Mouse (Mus musculus): Measurements from ENCODE around the gene Frmd5. TPM values are rescaled to one million over a fixed set of nuclear protein-coding genes. Genes with fewer than 3 reads are reported as not detected.

Gene Frmd5
- total RNA-seq, 2 experiments from 2014 or later: not detected

GRCm38 (mm10) chr2:121695436-121695835 is 111.5 kb downstream of the Frmd5 start:
- ATAC-seq (replicated peaks; ENCODE audit: poor library complexity): peak; percentile 57; the same call in 1 of the 2 replicates

GRCm38 (mm10) chr2:121688107-121688506 is 118.8 kb downstream of the Frmd5 start:
- ATAC-seq (replicated peaks; ENCODE audit: poor library complexity): no peak

GRCm38 (mm10) chr2:121683606-121684005 is 123.3 kb downstream of the Frmd5 start:
- ATAC-seq (replicated peaks; ENCODE audit: poor library complexity): no peak

DNA sequence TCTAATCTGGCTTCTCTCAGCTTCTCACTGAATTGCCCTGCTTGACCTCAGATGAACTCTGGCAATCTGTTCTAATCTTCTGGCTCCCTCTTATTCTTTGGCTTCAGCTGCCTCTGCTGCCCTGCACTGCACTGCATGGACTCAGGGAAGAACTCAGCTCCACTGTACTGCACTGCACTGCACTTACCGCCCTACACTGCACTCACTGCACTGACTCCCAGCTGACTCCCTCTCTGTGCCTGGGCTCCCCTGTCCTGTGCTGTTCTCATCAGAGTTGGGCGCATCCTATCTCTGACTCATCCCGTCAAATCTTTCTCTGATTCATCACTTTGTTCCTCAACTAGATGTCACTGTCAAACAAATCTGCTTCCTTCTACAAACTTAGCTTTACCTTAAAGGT is 124.5 kb downstream of the Frmd5 start:
- ATAC-seq (replicated peaks; ENCODE audit: poor library complexity): no peak

- peak; percentile 50; the same call in 1 of the 2 replicates for ATAC-seq (replicated peaks; ENCODE audit: poor library complexity)
Observed at GRCm38 (mm10) chr2:121679711-121680110, 127.2 kb downstream of the Frmd5 start.

DNA sequence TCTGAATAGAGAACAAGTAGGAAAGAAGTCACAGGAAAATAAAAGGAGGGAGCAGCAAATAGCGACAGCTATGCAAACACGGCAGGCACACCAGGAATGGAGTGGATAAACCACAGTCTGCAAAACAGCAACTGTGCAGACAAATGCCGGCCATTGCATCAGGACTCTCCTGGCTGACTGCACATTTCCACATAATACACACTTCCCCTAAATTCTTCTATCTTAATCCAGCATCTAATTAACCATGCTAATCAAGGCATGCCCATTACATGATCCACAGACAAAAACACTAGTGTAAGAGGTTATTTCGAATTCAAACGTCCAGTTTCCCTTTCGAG is 129.3 kb downstream of the Frmd5 start:
- ATAC-seq (replicated peaks; ENCODE audit: poor library complexity): 0 out of 2 replicates have a peak, but pooled peaks have one; percentile 11

DNA sequence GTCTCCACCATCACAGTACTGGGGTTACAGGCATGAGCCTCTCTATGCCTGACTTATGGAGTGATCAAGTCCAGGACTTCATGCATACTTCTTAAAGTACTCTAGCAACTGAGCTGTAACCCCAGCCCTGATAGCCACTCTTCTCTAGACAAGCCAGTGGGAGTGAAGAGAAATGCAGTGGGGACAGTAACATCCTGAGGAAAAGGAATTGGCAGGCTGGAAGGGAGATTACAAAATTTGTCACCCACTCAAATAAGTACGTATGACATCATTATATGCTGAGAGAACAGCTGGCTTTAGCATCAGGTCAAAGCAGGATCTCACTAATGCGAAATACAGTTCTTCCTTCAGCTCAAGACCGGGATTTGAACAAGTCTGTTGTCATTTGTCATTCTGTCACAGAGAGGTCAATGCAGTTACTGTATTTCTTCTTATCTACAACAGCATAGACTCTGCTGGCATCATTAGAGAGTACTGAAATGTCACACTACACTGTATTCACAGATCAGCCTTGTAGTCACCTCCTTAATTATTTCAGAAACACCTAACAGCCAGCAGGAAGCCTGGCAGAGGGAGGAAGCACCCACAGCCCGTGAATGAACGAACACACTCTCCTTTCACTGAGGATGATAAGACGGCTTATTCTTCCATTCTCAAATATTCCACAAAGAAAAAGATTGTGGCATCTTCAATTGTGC is 129.8 kb downstream of the Frmd5 start:
- ATAC-seq (replicated peaks; ENCODE audit: poor library complexity): no peak

GRCm38 (mm10) chr2:121675895-121676294 is 131.0 kb downstream of the Frmd5 start:
- no peak for ATAC-seq (replicated peaks; ENCODE audit: poor library complexity)

GRCm38 (mm10) chr2:121675136-121675535 is 131.8 kb downstream of the Frmd5 start:
- no peak for ATAC-seq (replicated peaks; ENCODE audit: poor library complexity)

- no peak for ATAC-seq (replicated peaks; ENCODE audit: poor library complexity)
Observed at GRCm38 (mm10) chr2:121674211-121674610, 132.7 kb downstream of the Frmd5 start.

DNA sequence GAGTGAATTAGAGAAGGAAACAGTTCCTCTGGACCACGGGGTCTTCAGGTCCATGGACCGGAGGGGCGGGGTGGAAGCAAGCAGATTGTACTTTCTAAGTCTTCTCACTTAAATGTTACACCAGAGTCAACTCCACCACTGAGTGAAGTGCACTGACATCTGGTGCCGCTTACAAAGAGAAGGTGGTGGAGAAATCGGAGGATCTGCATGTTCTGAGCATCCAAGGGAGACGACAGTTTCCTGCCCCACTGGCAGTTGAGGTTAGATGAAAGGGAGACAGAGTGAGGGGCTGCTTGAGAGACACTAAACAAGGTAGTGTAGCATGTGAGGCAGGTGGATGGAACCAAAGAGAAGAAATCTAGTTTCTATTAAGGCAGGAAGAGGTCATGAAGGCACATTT is 137.0 kb downstream of the Frmd5 start:
- no peak for ATAC-seq (replicated peaks; ENCODE audit: poor library complexity)

DNA sequence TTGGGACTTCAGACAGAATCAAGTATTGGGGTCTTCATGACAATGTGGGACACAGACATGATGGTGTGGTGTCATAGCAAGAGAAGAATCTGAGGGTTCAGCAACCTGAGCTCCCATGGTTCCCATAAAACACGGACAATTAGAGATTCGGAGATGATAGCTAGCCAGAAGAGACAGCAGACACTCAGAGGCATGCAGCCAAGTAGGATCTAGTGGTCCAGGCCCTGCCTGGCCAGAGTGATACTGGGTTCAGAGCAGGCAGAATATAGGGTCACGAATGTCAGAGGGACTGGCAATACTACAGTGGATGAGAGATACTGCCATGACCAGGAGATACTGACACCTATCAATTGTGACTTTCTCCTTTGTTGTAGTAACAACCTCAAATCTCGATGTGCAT is 138.6 kb downstream of the Frmd5 start:
- no peak for ATAC-seq (replicated peaks; ENCODE audit: poor library complexity)

DNA sequence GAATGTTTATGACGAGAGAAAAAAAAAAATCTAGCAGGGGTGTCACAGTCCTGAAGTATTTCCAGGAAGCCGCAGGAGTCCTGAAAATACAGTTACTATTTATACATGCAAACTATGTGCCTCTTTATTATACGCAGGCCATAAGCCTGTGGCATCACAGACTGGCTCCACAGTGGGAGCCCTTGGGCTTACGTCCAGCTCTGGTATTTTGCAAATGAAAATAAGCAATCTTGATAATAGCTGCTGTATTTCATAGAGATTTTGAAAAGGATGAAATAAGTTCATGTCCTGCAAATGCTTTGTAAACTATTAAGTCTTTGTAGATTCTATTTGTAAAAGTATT is 145.8 kb downstream of the Frmd5 start:
- ATAC-seq (replicated peaks; ENCODE audit: poor library complexity): no peak

DNA sequence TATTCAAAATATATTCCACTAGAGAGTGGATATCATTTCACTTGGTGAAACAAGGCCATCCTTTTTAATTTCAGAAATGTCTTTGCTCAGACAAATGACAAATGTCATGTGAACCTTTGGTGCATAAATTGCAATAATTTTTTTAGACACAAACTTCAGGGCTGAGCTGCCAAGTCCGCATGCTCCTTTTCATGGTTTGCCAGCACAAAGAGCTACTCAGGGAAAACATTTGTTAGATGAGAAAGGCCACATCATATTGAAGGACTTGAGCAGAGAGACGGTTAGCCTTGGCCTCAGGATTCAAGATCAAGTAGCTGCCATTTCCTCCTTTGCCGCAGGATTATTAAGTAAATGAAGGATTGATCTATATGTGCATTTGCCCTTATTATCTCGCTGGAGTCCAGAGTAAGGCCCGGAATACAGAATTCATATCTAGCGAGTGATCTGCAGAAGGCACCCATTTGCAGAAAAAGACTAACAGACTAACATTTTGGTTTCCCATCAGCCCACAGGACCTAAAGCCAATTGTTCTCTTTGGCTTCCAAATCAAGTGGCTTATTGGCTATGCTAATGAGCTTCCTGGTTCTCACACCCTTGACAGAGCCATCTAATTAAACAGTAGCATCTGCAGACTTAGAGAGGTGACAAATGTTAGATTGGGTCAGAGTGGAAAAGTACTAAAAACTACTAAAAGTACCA is 146.3 kb downstream of the Frmd5 start:
- no peak for ATAC-seq (replicated peaks; ENCODE audit: poor library complexity)

DNA sequence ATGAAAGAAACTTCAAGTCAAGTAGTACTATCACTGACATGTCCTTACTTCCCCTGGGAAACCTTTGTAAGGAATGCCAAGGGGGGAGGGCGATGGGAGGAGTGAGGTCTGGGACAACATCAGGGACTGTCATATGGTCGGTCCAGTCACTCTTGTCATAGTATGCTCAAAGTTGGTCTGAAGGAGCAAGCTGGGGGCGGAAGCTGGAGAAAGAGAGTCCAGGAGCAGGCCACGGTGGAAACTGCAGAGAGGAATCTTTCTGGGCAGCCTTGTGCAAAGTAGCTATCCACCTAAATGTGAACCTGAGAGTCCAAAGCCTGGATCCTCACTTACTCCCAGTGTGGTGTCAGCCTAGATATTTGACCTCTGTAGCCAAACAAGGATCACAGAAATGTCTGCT is 147.5 kb downstream of the Frmd5 start:
- ATAC-seq (replicated peaks; ENCODE audit: poor library complexity): no peak

- ATAC-seq (replicated peaks; ENCODE audit: poor library complexity): 0 out of 2 replicates have a peak, but pooled peaks have one; percentile 42
Observed at GRCm38 (mm10) chr2:121658123-121658767, 148.6 kb downstream of the Frmd5 start.

GRCm38 (mm10) chr2:121655966-121656365 is 150.9 kb downstream of the Frmd5 start:
- ATAC-seq (replicated peaks; ENCODE audit: poor library complexity): no peak

GRCm38 (mm10) chr2:121655106-121655505 is 151.8 kb downstream of the Frmd5 start:
- ATAC-seq (replicated peaks; ENCODE audit: poor library complexity): no peak

DNA sequence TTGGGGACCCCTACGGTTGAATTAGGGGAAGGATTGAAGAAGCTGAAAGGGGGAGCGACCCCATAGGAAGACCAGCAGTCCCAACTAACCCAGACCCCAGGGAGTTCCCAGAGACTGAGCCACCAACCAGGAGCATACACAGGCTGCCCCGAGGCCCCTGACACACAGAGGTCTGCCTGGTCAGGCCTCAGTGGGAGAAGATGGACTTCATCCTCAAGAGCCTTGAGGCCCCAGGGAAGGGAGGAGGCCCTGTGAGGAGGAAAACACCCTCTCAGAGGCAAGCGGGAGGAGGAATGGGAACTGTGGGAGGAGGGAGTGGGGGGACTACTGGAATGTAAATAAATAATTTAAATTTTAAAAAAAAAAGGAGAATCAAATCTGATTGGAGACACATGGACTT is 160.4 kb downstream of the Frmd5 start:
- no peak for ATAC-seq (replicated peaks; ENCODE audit: poor library complexity)

- ATAC-seq (replicated peaks; ENCODE audit: poor library complexity): no peak
Observed at GRCm38 (mm10) chr2:121642934-121643333, 164.0 kb downstream of the Frmd5 start.

- no peak for ATAC-seq (replicated peaks; ENCODE audit: poor library complexity)
Observed at GRCm38 (mm10) chr2:121632091-121632490, 174.8 kb downstream of the Frmd5 start.

DNA sequence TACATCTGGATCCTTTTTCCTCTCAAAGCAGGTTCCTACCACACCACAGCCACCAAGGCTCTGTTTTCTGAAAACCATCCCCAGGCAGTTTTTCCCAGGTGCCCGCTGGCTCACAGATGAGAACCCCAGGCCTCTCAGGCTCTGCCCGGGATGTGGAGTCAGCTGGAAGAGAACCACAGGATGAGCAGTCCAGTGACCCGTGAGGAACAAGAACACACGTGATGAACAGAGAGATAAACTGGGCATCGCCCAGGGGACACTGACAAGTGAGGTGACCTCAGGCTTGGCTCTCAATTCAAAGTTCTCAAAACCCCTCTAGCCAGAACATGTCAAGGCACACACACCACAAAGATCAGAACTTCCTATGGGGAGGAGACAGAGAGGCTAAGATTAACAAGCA is 176.6 kb downstream of the Frmd5 start:
- no peak for ATAC-seq (replicated peaks; ENCODE audit: poor library complexity)
